14 mouse cellular contexts compared by ENCODE assay signal in the genomic region with DNA sequence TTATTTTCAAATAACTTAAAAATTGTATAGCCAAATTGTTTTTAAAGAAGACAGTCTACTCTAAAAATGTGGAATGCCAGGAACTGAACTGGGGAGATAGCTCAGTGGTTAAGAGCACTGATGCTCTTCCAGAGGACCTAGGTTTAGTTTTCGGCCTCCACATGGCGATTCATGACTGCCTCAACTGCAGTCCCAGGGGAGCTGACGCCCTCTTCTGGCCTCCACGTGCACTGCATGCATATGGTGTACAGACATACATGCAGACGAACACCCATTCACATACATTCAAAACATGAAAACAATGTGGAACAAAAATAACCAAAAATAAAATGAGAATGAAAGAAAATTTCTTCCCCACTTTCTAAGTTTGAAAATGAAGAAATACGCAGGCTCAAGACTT.
DNase-seq lines count a peak whose midpoint lies in the region; TF ChIP-seq lines count a peak whose summit lies in the region.
"Had no signal": no experiment of that assay in that cellular context is flagged by ENCODE, and none has a peak within 500 bp of the region (broad histone marks: within the 10 kb centered on the region; RNA-seq: fewer than 3 reads in every experiment).

No protein-coding gene starts in this region.

- TF ChIP-seq CTCF in layer of hippocampus, adult 2 months (conservative IDR thresholded peaks at IDR 0.05), result peak; percentile 54

- DNase-seq in layer of hippocampus, adult 2 months (ENCODE audit: low spot score in 2 of 2), result no peak
- DNase-seq in layer of hippocampus, postnatal 36 days, result no peak
- peak; percentile 11 for DNase-seq in thymus, postnatal 4 days
- no peak for DNase-seq in thymus, adult 18-20 months
- peak; percentile 54 for DNase-seq in ZHBTc4 (ENCODE audit: low read depth, low spot score)
- DNase-seq in Muller cell, postnatal 12 days (ENCODE audit: inconsistent ontology term), result no peak
- no peak for DNase-seq in left cerebral cortex, adult 11 months (ENCODE audit: low spot score)
- DNase-seq: cerebellum, adult 9-11 months; heart, postnatal 36 days; lung, adult 18-20 months; lung, postnatal 36 days; right cerebral cortex, postnatal 4 days had no signal

- no peak overlapping the region for H3K27ac ChIP-seq in layer of hippocampus, adult 2 months
- H3K27ac ChIP-seq: heart, embryonic 13.5 days; neural tube, embryonic 15.5 days had no signal

- no peak overlapping the region for H3K4me3 ChIP-seq in layer of hippocampus, adult 2 months
- H3K4me3 ChIP-seq: heart, embryonic 13.5 days; neural tube, embryonic 15.5 days had no signal

Comparison
In these comparisons a context has a peak if more than half of its experiments do, and no peak if none do; other contexts are left out.
1. DNase-seq: peak in thymus, postnatal 4 days (single experiment) and ZHBTc4 (single experiment); none in layer of hippocampus, adult 2 months (0 of 2), layer of hippocampus, postnatal 36 days (0 of 2), thymus, adult 18-20 months (0 of 2), Muller cell, postnatal 12 days (single experiment) and left cerebral cortex, adult 11 months (single experiment).